Mouse (Mus musculus) mammary gland, adult 2 months (tissue): ENCODE measurements around the gene Hexb. TPM values are rescaled to one million over a fixed set of nuclear protein-coding genes. Genes with fewer than 3 reads are reported as not detected.

Experiments used
- polyA plus RNA-seq: library from polyadenylated mRNA; depleted of rRNA; stranded (reverse); fragments of >200 nt; gene quantifications from 2 replicates; pipeline ENCODE4 v1.2.3, GENCODE M21; 2012; ENCODE audit warnings: low replicate concordance; rRNA removed

Hexb gene
- polyA plus RNA-seq: 59.4 and 137 TPM in 2 replicates

GRCm38 (mm10) chr13:97197932-97198562 lies at the start of gene Hexb:
Gene Hexb, minus strand, starts transcription at chr13:97198357.

GRCm38 (mm10) chr13:97240965-97241786 lies 43.0 kb upstream of the Hexb start, which contains the start of gene Enc1:
Gene Enc1, plus strand, starts transcription at chr13:97241105.

GRCm38 (mm10) chr13:97137466-97138400 lies 60.4 kb downstream of the Hexb start, which contains the start of the genes Gfm2 and Nsa2:
Gene Gfm2, plus strand, starts transcription at chr13:97137937.
Gene Nsa2, minus strand, starts transcription at chr13:97137937.

Other genes with a start within 250 kb of the Hexb start
- not detected in 2 replicates for gene 1700029F12Rik, start 164.0 kb downstream of the Hexb start, polyA plus RNA-seq
- gene Fam169a, start 131.1 kb downstream of the Hexb start, polyA plus RNA-seq: 0.04 TPM in 1 of 2 replicates, not detected in the other
- gene Gm6169, start 99.1 kb downstream of the Hexb start, polyA plus RNA-seq: 1.2 and 8.4 TPM in 2 replicates
- 20.3 and 29.2 TPM in 2 replicates for gene Gfm2, start 60.4 kb downstream of the Hexb start, polyA plus RNA-seq
- 15.7 and 31.2 TPM in 2 replicates for gene Nsa2, start 60.4 kb downstream of the Hexb start, polyA plus RNA-seq
- gene Enc1, start 42.7 kb upstream of the Hexb start, polyA plus RNA-seq: 10.0 and 10.5 TPM in 2 replicates